Mouse (Mus musculus) intestine, postnatal 0 days (tissue): ENCODE results near the gene Helz. TPM values are rescaled to one million over a fixed set of nuclear protein-coding genes. Genes with fewer than 3 reads are reported as not detected.
A peak's percentile ranks its signal among the peaks of the same experiment; 100 is the strongest.
"Not testable (repeated sequence)": the region's sequence is repeated elsewhere in the genome, so short reads cannot be mapped to it uniquely, and the experiment has no call there.

Experiments used
- ATAC-seq: fragments of 200-750 bp; cut with Nextera tagmentation; 2 replicates; pipeline ENCODE4 v1.8.0; 2017; ENCODE audit warnings: mild to moderate bottlenecking, moderate TSS enrichment, moderate library complexity
- H3K27ac ChIP-seq: fragments of 300-500 bp; sonication (generic); 2 replicates; pipeline ENCODE4 v1.5.1; 2014; ENCODE audit warnings: mild to moderate bottlenecking, low read depth, low read length, moderate library complexity
- H3K27me3 ChIP-seq: fragments of 300-500 bp; sonication (generic); replicated peaks from 2 replicates; pipeline ENCODE4 v1.6.1; 2014; ENCODE audit warnings: low read length, mixed read lengths; ENCODE audit not compliant: control insufficient read depth, insufficient read depth
- H3K36me3 ChIP-seq: fragments of 300-500 bp; sonication (generic); 2 replicates; pipeline ENCODE4 v1.6.1; 2014; ENCODE audit warnings: mild to moderate bottlenecking, moderate library complexity; ENCODE audit not compliant: control insufficient read depth, insufficient read depth
- H3K4me1 ChIP-seq: fragments of 300-500 bp; sonication (generic); replicated peaks from 2 replicates; pipeline ENCODE4 v1.6.1; 2014; ENCODE audit warnings: antibody characterized with exemption, low read length, mixed read lengths; ENCODE audit not compliant: control insufficient read depth, insufficient read depth
- H3K4me2 ChIP-seq: fragments of 300-500 bp; sonication (generic); replicated peaks from 2 replicates; pipeline ENCODE4 v1.6.1; 2014; ENCODE audit warnings: low read depth, mild to moderate bottlenecking, moderate library complexity
- H3K4me3 ChIP-seq: fragments of 300-500 bp; sonication (generic); 2 replicates; pipeline ENCODE4 v1.5.1; 2014; ENCODE audit warnings: low read depth, low read length
- H3K9ac ChIP-seq: fragments of 300-500 bp; sonication (generic); 2 replicates; pipeline ENCODE4 v1.6.1; 2014; ENCODE audit warnings: mild to moderate bottlenecking, low read depth, low read length
- H3K9me3 ChIP-seq: fragments of 300-500 bp; sonication (generic); 2 replicates; pipeline ENCODE4 v1.6.1; 2016; ENCODE audit warnings: mixed run types; ENCODE audit not compliant: control insufficient read depth
- CTCF ChIP-seq: sonication (generic); IDR thresholded peaks from 2 replicates; pipeline ENCODE4 v1.5.1; 2016; ENCODE audit warnings: low read depth, mild to moderate bottlenecking, control low read depth, antibody characterized with exemption, moderate library complexity
- WGBS: fragments of 180-500 bp; shearing (Covaris S2); extraction: QIAGEN DNeasy Blood & Tissue Kit; methylation state at CpG from one replicate; pipeline ENCODE4 v1.1.7; 2014; 5-methylcytosine and 5-hydroxymethylcytosine counted together
- polyA plus RNA-seq: library from polyadenylated mRNA; unstranded; fragments of >200 nt; fragmentation: Nextera tagmentation; extraction: Ambion mirVana; gene quantifications from 2 replicates; pipeline ENCODE4 v1.2.1, GENCODE M21; 2015

The Helz gene
- polyA plus RNA-seq, 1 experiment from 2014 or later, result 5.7 TPM

- H3K4me3 ChIP-seq, result peak overlapping the region; percentile 88
- H3K4me2 ChIP-seq, result peak overlapping the region; percentile 95
- TF ChIP-seq CTCF, result no peak
- H3K9ac ChIP-seq, result no peak overlapping the region
- no peaks in the 10 kb centered on the region for H3K36me3 ChIP-seq
- H3K27ac ChIP-seq, result peak overlapping the region; percentile 77
- peak; percentile 83 for ATAC-seq
- H3K27me3 ChIP-seq, result no peaks in the 10 kb centered on the region
- 16% methylated on average over 13 of the region's 13 CpGs for WGBS
- H3K9me3 ChIP-seq, result no peaks in the 10 kb centered on the region
- 0 out of 2 replicates have a peak, but pooled peaks cover 2% of the 10 kb centered on the region for H3K4me1 ChIP-seq
Measured at GRCm38 (mm10) chr11:107545747-107546476, 1.8 kb upstream of the Helz start.

DNA sequence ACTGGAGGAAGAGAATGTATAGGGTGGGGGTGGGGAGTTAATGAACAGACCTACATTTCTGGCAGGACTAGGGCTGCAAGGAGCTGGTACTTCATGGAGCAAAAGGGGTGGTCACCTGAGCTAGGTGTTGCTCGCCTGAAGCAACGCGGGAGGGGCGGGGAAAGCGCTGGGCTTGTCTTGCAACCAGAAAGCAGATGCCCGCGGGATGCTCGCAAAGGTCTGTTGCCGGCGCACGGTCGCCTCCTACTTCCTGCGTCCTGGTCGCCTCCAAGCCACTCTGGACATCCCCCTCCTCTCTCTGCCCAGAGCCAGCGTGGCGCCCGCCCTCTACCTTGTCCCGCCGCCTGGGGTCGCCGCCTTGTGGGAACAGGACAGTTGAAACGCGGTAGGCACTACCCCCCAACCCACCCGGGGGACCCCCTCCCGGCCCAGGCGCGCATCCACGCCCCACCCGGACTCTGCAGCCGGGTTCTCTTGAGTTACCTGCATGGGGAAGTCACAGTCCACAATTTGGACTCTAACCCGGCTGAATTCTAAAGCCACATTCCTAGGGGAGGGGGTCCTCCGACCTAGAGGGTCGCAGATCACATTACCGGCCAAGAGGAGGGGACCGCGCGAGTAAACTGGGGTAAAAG is 946 bp upstream of the Helz start:
- 1% methylated on average over 31 of the region's 37 CpGs for WGBS
- H3K27me3 ChIP-seq, result no peaks in the 10 kb centered on the region
- peak; percentile 31 for TF ChIP-seq CTCF
- peak overlapping the region; percentile 96 for H3K9ac ChIP-seq
- ATAC-seq, result peak; percentile 49
- 0 out of 2 replicates have a peak, but pooled peaks cover 3% of the 10 kb centered on the region for H3K36me3 ChIP-seq
- 0 out of 2 replicates have a peak, but pooled peaks cover 2% of the 10 kb centered on the region for H3K4me1 ChIP-seq
- H3K9me3 ChIP-seq, result no peaks in the 10 kb centered on the region
- H3K4me3 ChIP-seq, result peak overlapping the region; percentile 88
- H3K4me2 ChIP-seq, result peak overlapping the region; percentile 95
- H3K27ac ChIP-seq, result peak overlapping the region; percentile 77

DNA sequence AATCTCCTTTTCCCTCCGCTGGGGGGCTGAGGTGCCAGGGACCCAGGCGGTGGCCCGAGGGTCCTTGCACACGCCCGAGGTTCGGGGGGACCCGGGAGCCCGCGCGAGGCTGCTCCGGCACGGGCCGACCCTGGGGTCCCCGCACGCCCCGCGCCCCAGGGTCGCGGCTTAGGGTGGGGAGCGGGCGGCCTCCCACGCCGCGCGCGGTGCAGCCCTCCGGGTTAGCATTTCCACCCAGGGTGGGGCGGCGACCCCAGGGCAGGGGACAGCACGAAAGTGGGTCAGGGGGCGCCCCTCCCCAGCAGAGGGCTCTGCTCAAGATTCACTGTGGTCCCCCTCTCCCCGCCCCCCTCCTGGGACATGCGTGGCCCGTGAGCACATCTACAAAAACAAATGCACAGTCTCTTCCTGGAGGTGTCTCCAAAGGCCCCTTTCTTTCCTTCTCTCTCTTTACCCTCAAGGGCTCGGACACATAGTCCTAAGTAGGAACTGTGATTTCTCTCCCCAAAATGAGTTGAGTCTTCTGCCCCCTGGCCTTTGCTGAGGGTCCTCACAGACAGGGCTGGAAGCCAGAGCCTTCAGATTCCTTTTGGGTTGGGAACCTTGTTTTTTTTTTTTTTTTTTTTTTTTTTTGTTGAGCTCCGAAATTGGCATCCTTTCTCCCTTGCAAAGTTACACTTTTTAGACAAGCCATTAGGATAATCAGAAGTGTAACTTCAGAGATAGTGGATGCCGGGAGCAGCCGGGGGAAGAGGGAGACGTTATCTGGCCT is 660 bp downstream of the Helz start:
- Histone ChIP-seq H3K4me1 (0 out of 2 replicates have a peak, but pooled peaks cover 2% of the 10 kb centered on the region), H3K27ac (peak overlapping the region; percentile 77), H3K27me3 (no peaks in the 10 kb centered on the region), H3K9me3 (no peaks in the 10 kb centered on the region), H3K4me2 (peak overlapping the region; percentile 95), H3K4me3 (peak overlapping the region; percentile 88), H3K9ac (peak overlapping the region; percentile 96), H3K36me3 (0 out of 2 replicates have a peak, but pooled peaks cover 5% of the 10 kb centered on the region)
- 0 out of 2 replicates have a peak, but pooled peaks have one; percentile 14 for TF ChIP-seq CTCF
- no peak for ATAC-seq
- 6% methylated on average over 27 of the region's 39 CpGs for WGBS

DNA sequence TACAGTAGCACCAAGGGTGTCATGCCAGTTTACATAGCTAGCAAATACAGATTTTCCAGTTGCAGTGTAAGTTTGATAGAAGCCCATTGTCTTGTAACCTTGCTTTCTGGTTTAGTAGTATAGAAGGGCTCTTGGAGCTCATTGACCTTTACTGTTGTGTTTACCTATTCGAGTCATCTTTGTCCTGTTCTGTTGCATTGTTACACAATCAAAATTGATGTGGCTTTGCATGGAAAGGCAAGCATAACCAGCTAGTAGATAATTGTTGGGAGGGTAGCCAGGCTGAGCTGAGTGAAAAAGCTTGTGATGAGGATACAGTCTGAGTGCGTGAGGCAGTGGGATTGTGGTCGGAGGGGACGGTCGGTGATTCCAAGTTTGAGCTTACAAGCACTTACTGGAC is 12.1 kb downstream of the Helz start:
- Histone ChIP-seq H3K27me3 (no peaks in the 10 kb centered on the region), H3K9ac (no peak overlapping the region), H3K4me2 (no peak overlapping the region), H3K36me3 (peaks cover 42% of the 10 kb centered on the region; the same call in 1 of the 2 replicates), H3K4me1 (no peaks in the 10 kb centered on the region), H3K4me3 (no peak overlapping the region), H3K27ac (no peak overlapping the region), H3K9me3 (no peaks in the 10 kb centered on the region)
- 90% methylated on average over 5 of the region's 5 CpGs for WGBS
- no peak for TF ChIP-seq CTCF
- ATAC-seq, result no peak

DNA sequence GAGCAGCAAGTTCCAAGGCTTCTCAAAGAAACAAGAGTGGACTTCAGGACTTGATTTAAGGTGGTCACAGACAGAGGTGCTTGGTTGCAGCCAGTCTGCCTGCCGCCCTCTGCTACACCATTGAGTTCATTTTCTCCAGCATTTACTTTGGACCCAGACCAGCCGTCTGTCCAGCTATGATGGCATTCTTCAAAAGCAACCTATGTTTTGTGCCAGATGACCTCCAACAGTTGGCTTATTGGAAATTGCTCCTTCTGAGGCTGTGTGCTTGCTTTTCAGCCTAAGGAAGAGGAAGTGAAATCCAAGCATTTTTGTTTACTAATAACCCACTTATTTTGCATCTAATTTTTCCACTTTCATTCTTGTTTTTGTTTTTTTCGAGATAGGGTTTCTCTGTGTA is 19.7 kb downstream of the Helz start:
- no peak for ATAC-seq
- Histone ChIP-seq H3K36me3 (peaks cover 32% of the 10 kb centered on the region), H3K4me2 (no peak overlapping the region), H3K4me1 (no peaks in the 10 kb centered on the region), H3K27ac (no peak overlapping the region), H3K9ac (no peak overlapping the region), H3K27me3 (no peaks in the 10 kb centered on the region), H3K4me3 (no peak overlapping the region), H3K9me3 (no peaks in the 10 kb centered on the region)
- no peak for TF ChIP-seq CTCF
- 92% methylated on average over 3 of the region's 3 CpGs for WGBS

GRCm38 (mm10) chr11:107568466-107568995 is 20.8 kb downstream of the Helz start:
- H3K36me3 ChIP-seq, result peaks cover 28% of the 10 kb centered on the region
- no peak overlapping the region for H3K4me2 ChIP-seq
- H3K27ac ChIP-seq, result no peak overlapping the region
- no peak overlapping the region for H3K4me3 ChIP-seq
- H3K9me3 ChIP-seq, result no peaks in the 10 kb centered on the region
- H3K27me3 ChIP-seq, result no peaks in the 10 kb centered on the region
- 0 out of 2 replicates have a peak, but pooled peaks cover 2% of the 10 kb centered on the region for H3K4me1 ChIP-seq
- no peak for TF ChIP-seq CTCF
- 92% methylated on average over 6 of the region's 6 CpGs for WGBS
- no peak overlapping the region for H3K9ac ChIP-seq
- ATAC-seq, result no peak

DNA sequence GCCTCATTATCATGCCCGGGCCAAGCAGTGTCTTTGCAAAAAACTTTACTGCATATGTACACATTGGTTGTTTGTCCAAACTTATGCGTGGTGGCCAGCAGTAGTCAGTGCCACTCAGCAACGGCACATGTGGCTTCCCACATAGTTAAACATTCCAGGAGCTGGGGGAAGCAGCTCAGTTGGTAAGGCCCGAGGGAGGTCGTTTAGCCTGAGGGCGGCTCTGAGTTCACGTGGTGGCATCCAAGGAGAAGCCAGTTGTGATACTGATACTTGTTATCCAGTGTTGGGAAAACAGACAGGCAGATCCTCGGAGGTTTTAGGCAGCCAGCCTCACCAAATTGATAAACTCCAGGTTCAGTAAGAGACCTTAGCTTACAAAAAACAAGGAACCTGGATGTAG is 23.2 kb downstream of the Helz start:
- H3K27ac ChIP-seq, H3K9ac ChIP-seq, H3K4me3 ChIP-seq, H3K9me3 ChIP-seq, H3K4me2 ChIP-seq, H3K4me1 ChIP-seq, ATAC-seq, H3K27me3 ChIP-seq: not testable (repeated sequence)
- WGBS, result 66% methylated on average over 8 of the region's 8 CpGs
- H3K36me3 ChIP-seq, result peaks cover 38% of the 10 kb centered on the region
